Mouse (Mus musculus): ENCODE measurements around the gene Fgf2. TPM values are rescaled to one million over a fixed set of nuclear protein-coding genes. Genes with fewer than 3 reads are reported as not detected.

Gene Fgf2
- 0.92 and 1.2 TPM in 2 replicates for polyA plus RNA-seq (2012; rRNA removed)

DNA sequence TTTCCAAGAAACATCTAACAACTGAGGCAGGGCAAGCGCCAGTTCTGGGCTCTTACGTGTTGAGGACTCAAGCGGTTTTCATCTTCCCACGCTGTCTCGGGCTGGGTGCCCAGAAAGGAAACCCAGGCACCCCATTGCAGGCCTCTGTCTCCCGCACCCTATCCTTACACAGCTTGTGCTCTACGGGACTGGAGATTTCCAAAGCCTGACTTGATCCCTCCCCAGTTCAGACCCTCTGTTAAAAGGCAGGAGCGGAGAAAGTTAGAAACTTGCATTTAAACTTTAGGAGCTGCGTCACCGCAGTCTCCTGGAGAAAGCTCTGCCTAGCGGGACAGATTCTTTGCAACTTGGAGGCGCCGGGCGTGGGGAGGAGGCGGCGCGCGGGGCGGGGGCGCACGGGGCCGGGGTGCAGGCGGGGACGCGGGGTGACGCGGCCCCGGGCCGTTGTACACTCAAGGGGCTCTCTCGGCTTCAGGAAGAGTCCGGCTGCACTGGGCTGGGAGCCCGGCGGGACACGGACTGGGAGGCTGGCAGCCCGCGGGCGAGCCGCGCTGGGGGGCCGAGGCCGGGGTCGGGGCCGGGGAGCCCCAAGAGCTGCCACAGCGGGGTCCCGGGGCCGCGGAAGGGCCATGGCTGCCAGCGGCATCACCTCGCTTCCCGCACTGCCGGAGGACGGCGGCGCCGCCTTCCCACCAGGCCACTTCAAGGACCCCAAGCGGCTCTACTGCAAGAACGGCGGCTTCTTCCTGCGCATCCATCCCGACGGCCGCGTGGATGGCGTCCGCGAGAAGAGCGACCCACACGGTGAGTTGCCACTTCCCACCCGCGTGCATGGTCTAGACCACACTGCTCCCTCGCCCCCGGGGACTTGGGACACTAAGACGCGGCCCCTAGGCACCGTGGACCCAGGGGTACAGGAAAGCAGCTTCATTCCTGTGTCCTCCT, at the start of gene Fgf2:
TSS of gene Fgf2 (plus strand) at position 126 of the 945 bp plus-strand sequence.
- H3K27ac ChIP-seq (ENCODE audit: insufficient read depth, low read length), result no peak within 1 kb of the TSS
- peak within 1 kb of the TSS; percentile 54 for H3K4me3 ChIP-seq (ENCODE audit: extremely low read depth, insufficient read depth, insufficient read length)
- no peak for TF ChIP-seq POLR2A (IDR thresholded peaks at IDR 0.05; ENCODE audit: low read depth, low read length)
- no peak for TF ChIP-seq CTCF (IDR thresholded peaks at IDR 0.05; ENCODE audit: extremely low read depth, insufficient read depth, insufficient read length, insufficient replicate concordance)
- peaks cover 16% of the 10 kb centered on the region for H3K27me3 ChIP-seq (ENCODE audit: control insufficient read depth, insufficient read depth, low read length)
- DNase-seq (ENCODE audit: low read depth in 1 of 2, low spot score in 2 of 2), result no peak
- 2% methylated on average over 73 of the region's 75 CpGs for WGBS
- H3K4me1 ChIP-seq (ENCODE audit: control insufficient read depth, insufficient read depth, insufficient read length), result peaks cover 2% of the 10 kb centered on the region; the same call in 1 of the 2 replicates
- no peaks in the 10 kb centered on the region for H3K36me3 ChIP-seq (ENCODE audit: control insufficient read depth, insufficient read depth, low read length)

GRCm38 (mm10) chr3:37299470-37299869, 48.7 kb upstream of the Fgf2 start:
- TF ChIP-seq POLR2A (IDR thresholded peaks at IDR 0.05; ENCODE audit: low read depth, low read length), result no peak
- no peak for TF ChIP-seq CTCF (IDR thresholded peaks at IDR 0.05; ENCODE audit: extremely low read depth, insufficient read depth, insufficient read length, insufficient replicate concordance)
- H3K27me3 ChIP-seq (ENCODE audit: control insufficient read depth, insufficient read depth, low read length), result no peaks in the 10 kb centered on the region
- no peaks in the 10 kb centered on the region for H3K36me3 ChIP-seq (ENCODE audit: control insufficient read depth, insufficient read depth, low read length)
- no peaks in the 10 kb centered on the region for H3K4me1 ChIP-seq (ENCODE audit: control insufficient read depth, insufficient read depth, insufficient read length)
- H3K27ac ChIP-seq (ENCODE audit: insufficient read depth, low read length), result no peak overlapping the region
- DNase-seq (ENCODE audit: low read depth in 1 of 2, low spot score in 2 of 2), result no peak
- WGBS, result 83% methylated on average over 3 of the region's 3 CpGs
- no peak overlapping the region for H3K4me3 ChIP-seq (ENCODE audit: extremely low read depth, insufficient read depth, insufficient read length)

DNA sequence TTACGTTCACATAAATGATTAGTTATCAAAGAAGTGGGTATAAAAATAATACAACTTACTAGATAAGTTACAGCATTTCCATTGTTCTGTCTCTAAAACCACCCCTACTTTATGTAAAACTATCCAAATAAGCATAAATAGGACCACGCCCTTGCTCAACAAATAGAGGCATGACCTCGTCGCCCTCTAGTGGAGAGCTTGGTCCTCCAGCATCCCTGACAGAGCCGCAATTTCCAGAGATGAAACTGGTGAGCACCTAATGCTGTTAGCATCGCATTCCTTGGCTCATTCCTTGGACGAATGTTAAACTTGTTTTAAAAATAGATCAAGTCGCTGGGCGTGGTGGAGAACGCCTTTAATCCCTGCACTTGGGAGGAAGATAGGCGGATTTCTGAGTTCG, 45.5 kb upstream of the Fgf2 start:
- no peak overlapping the region for H3K27ac ChIP-seq (ENCODE audit: insufficient read depth, low read length)
- H3K36me3 ChIP-seq (ENCODE audit: control insufficient read depth, insufficient read depth, low read length), result no peaks in the 10 kb centered on the region
- peak; percentile 36 to 38 for DNase-seq (ENCODE audit: low read depth in 1 of 2, low spot score in 2 of 2)
- 41% methylated on average over 12 of the region's 12 CpGs for WGBS
- no peaks in the 10 kb centered on the region for H3K4me1 ChIP-seq (ENCODE audit: control insufficient read depth, insufficient read depth, insufficient read length)
- H3K4me3 ChIP-seq (ENCODE audit: extremely low read depth, insufficient read depth, insufficient read length), result no peak overlapping the region
- H3K27me3 ChIP-seq (ENCODE audit: control insufficient read depth, insufficient read depth, low read length), result no peaks in the 10 kb centered on the region
- TF ChIP-seq POLR2A (IDR thresholded peaks at IDR 0.05; ENCODE audit: low read depth, low read length) (no peak), CTCF (IDR thresholded peaks at IDR 0.05; ENCODE audit: extremely low read depth, insufficient read depth, insufficient read length, insufficient replicate concordance) (peak; percentile 62; the same call in 1 of the 2 replicates)

DNA sequence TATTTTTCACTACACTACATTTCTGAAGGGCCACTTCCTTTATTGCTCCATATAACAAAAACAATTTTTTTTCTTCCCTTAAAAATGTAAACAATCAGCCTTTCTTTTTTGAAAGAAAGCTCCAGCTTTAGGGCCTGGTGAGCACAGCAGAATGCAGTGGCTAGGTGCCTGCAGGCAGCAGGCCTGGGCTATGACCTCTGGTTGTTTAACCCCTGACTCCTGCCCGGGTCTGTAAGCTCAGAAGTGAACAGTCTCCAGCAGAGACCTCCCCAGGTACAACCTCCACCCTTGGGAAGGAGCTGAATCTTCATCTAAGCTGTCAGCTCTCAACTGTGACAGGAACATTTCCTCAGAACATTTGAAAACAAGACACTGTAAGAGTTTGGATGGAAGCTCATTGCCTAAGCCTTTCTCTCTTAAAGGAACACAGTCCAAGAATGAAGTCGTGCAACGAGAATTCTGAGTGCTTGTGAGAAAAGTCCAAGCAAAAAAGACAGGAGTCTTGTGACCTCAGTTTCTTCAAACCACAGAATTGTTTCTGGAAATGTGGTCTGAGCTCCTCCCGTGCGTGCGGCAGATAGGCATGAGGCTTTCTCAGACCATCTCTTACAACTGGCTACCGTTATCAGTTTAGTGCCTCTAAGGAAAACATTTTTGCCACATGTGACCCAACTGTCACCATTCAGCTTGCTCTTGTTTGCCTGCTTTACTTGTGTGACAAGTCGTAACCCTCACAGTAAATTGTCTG, 44.6 kb upstream of the Fgf2 start:
- DNase-seq (ENCODE audit: low read depth in 1 of 2, low spot score in 2 of 2), result no peak
- Histone ChIP-seq H3K27me3 (ENCODE audit: control insufficient read depth, insufficient read depth, low read length) (no peaks in the 10 kb centered on the region), H3K36me3 (ENCODE audit: control insufficient read depth, insufficient read depth, low read length) (no peaks in the 10 kb centered on the region), H3K27ac (ENCODE audit: insufficient read depth, low read length) (no peak overlapping the region), H3K4me3 (ENCODE audit: extremely low read depth, insufficient read depth, insufficient read length) (no peak overlapping the region), H3K4me1 (ENCODE audit: control insufficient read depth, insufficient read depth, insufficient read length) (no peaks in the 10 kb centered on the region)
- WGBS, result 78% methylated on average over 8 of the region's 8 CpGs
- TF ChIP-seq POLR2A (IDR thresholded peaks at IDR 0.05; ENCODE audit: low read depth, low read length) (no peak), CTCF (IDR thresholded peaks at IDR 0.05; ENCODE audit: extremely low read depth, insufficient read depth, insufficient read length, insufficient replicate concordance) (no peak)

DNA sequence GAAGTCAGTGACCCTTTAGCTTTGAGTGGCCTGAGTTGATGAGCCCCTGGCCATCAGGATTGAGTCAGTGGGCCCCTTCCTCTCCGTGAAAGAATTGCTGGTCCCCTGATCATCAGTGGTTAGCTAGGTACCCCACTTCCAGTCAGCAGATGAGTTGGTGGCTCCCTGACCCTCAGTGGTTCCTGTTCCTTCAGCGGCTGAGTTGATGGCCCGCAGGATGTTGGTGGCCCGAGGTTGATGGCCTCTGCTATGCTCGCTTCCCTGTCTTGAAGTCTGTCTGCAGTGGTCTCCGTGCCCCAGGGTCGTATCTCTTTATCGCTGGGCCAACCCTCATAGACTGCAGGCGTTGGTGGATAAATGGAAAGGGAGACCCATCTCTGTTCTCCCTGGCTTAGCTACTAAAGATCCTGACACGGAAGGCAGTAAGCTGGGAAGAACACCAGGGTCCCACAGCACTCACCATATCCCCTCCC, 36.2 kb upstream of the Fgf2 start:
- H3K27me3 ChIP-seq (ENCODE audit: control insufficient read depth, insufficient read depth, low read length), result no peaks in the 10 kb centered on the region

GRCm38 (mm10) chr3:37312370-37312941, 35.7 kb upstream of the Fgf2 start, which contains the start of the genes Bbs12 and Cetn4:
TSS of gene Bbs12 (plus strand) at chr3:37312554.
TSS of gene Cetn4 (minus strand) at chr3:37312708.
- Histone ChIP-seq H3K36me3 (ENCODE audit: control insufficient read depth, insufficient read depth, low read length) (no peaks in the 10 kb centered on the region), H3K27ac (ENCODE audit: insufficient read depth, low read length) (peak within 1 kb of the TSS; percentile 14; the same call in 1 of the 2 replicates), H3K4me1 (ENCODE audit: control insufficient read depth, insufficient read depth, insufficient read length) (peaks cover 3% of the 10 kb centered on the region; the same call in 1 of the 2 replicates), H3K27me3 (ENCODE audit: control insufficient read depth, insufficient read depth, low read length) (no peaks in the 10 kb centered on the region), H3K4me3 (ENCODE audit: extremely low read depth, insufficient read depth, insufficient read length) (peak within 1 kb of the TSS; percentile 97)
- DNase-seq (ENCODE audit: low read depth in 1 of 2, low spot score in 2 of 2), result peak; percentile 86 to 93
- under 1% methylated on average over 52 of the region's 54 CpGs for WGBS
- no peak for TF ChIP-seq POLR2A (IDR thresholded peaks at IDR 0.05; ENCODE audit: low read depth, low read length)
- no peak for TF ChIP-seq CTCF (IDR thresholded peaks at IDR 0.05; ENCODE audit: extremely low read depth, insufficient read depth, insufficient read length, insufficient replicate concordance)

More for the DNA sequence above, 36.2 kb upstream of the Fgf2 start:
- no peaks in the 10 kb centered on the region for H3K36me3 ChIP-seq (ENCODE audit: control insufficient read depth, insufficient read depth, low read length)
- H3K4me1 ChIP-seq (ENCODE audit: control insufficient read depth, insufficient read depth, insufficient read length), result peaks cover 3% of the 10 kb centered on the region; the same call in 1 of the 2 replicates
- WGBS, result under 1% methylated on average over 10 of the region's 10 CpGs
- TF ChIP-seq POLR2A (IDR thresholded peaks at IDR 0.05; ENCODE audit: low read depth, low read length) (no peak), CTCF (IDR thresholded peaks at IDR 0.05; ENCODE audit: extremely low read depth, insufficient read depth, insufficient read length, insufficient replicate concordance) (no peak)
- no peak for DNase-seq (ENCODE audit: low read depth in 1 of 2, low spot score in 2 of 2)
- peak overlapping the region; percentile 97 for H3K4me3 ChIP-seq (ENCODE audit: extremely low read depth, insufficient read depth, insufficient read length)
- H3K27ac ChIP-seq (ENCODE audit: insufficient read depth, low read length), result no peak overlapping the region

Data from spleen, adult 2 months (tissue).